Mouse (Mus musculus): ENCODE results near the gene Syne2. TPM values are rescaled to one million over a fixed set of nuclear protein-coding genes. Genes with fewer than 3 reads are reported as not detected.
A peak's percentile ranks its signal among the peaks of the same experiment; 100 is the strongest.

Syne2 gene
- polyA plus RNA-seq, 1 experiment from 2014 or later = 80.1 TPM

Small RNA genes within 50 kb of the gene (microRNA-seq; reads per million reads assigned to microRNA genes)
- gene Mir5101 = 4.7 reads per million, percentile 22 among the genes with 10 or more reads in this experiment

Other genes with a start within 250 kb of the Syne2 start
- 22.3 and 24.7 TPM in 2 replicates for gene Ppp2r5e, start 221.9 kb upstream of the Syne2 start, polyA plus RNA-seq (2014; fragmentation: Nextera tagmentation; extraction: Ambion mirVana)
- gene Wdr89, start 148.6 kb upstream of the Syne2 start, polyA plus RNA-seq (2014; fragmentation: Nextera tagmentation; extraction: Ambion mirVana) = 10.5 and 11.1 TPM in 2 replicates
- 10.0 and 10.2 TPM in 2 replicates for gene Sgpp1, start 82.4 kb upstream of the Syne2 start, polyA plus RNA-seq (2014; fragmentation: Nextera tagmentation; extraction: Ambion mirVana)